Mouse (Mus musculus) kidney, postnatal 10 days (tissue): ENCODE measurements around the gene Tstd3.
"Not testable (repeated sequence)": the region's sequence is repeated elsewhere in the genome, so short reads cannot be mapped to it uniquely, and the experiment has no call there.

Source experiments
- DNase-seq: peaks from one replicate; pipeline ENCODE4 v3.0.0; 2021; ENCODE audit warnings: mixed read lengths

Tstd3 gene

DNA sequence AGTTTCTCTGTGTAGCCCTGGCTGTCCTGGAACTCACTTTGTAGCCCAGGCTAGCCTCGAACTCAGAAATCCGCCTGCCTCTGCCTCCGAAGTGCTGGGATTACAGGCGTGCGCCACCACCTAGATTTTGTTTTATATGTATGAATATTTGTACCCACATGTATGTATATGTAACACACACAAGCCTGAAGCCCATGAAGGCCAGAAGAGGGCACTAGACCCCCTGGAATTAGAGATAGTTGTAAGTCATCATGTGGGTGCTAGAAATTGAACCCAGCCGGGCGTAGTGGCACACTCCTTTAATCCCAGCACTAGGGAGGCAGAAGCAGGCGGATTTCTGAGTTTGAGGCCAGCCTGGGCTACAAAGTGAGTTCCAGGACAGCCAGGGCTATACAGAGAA lies 22.9 kb downstream of the Tstd3 start:
- DNase-seq, result not testable (repeated sequence)

DNA sequence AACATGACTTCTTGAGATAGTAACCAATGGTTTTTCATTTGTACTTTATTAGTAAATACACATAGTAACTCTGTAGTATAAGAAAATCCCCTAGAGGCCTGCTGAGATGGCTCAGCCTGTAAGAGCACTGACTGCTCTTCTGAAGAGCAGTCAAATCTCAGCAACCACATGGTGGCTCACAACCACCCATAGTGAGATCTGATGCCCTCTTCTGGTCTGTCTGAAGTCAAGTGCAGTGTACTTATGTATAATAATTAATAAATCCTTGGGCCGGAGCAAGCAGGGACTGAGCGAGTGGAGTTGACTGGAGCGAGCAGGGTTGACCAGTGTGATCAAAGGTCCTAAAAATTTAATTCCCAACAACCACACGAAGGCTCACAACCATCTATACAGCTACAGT lies 27.8 kb downstream of the Tstd3 start:
- DNase-seq, result no peak

DNA sequence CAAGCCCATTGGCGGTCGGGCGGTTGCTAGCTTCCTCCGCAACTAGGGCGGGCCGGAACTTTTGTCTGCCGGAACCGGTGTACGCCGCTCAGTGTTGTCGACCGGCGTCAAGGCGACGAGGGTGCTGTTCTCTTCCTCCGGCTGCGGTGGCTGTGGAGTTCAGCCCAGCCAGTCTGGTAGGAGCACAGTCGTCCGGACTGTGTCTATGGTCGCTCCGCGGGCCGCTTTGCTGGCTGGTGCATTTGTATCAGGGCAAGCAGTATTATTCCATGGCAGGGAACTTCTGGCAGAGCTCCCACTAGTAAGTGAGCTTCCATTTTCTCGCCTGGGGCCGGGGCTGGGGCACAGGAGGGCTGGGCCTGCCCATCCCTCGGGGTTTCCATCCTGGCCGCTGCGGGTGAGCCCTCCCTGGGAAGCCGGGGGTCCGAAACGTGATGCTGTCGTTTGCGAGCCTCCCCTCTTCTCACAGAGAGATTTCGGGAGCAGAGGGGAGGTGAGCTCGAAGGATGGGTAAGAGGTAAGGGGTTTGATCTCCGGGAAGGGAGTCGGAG lies 39.3 kb downstream of the Tstd3 start, which contains the start of gene Ccnc:
Gene Ccnc (plus strand): TSS at position 87 of the 551 bp plus-strand sequence.
- peak; percentile 94 for DNase-seq

DNA sequence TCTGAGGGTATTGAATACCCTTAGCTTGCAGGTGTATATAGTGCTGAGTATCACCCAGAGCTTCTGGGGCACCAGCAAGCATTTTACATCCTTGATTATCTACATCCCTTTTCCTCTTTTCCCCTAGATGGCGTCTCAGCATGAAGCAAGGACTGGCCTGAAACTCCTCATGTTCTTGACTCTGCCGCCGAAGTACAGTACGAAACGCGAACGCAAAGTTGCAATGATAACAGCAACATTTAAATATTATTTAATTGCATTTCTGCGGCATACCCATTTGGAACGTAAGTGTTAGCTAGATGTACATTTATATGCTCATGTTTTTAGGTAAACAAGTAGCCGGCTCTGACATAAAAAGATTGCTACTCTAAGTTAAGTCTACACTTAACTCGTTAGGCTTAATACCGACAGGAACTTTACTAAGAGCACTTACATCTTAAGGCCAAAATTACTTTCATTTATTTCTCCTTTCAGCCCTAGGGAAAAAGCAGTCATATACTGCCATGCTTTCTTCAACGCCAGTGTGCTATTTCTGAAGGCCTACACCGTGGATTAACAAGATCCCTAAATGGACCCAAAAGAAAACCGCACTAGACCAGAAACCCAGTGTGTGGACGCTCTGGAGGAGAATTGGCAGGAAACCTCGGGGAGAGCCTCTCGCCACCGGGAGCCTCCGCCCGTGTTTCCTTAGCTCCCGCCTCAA lies 39.9 kb downstream of the Tstd3 start:
- DNase-seq, result peak; percentile 42

DNA sequence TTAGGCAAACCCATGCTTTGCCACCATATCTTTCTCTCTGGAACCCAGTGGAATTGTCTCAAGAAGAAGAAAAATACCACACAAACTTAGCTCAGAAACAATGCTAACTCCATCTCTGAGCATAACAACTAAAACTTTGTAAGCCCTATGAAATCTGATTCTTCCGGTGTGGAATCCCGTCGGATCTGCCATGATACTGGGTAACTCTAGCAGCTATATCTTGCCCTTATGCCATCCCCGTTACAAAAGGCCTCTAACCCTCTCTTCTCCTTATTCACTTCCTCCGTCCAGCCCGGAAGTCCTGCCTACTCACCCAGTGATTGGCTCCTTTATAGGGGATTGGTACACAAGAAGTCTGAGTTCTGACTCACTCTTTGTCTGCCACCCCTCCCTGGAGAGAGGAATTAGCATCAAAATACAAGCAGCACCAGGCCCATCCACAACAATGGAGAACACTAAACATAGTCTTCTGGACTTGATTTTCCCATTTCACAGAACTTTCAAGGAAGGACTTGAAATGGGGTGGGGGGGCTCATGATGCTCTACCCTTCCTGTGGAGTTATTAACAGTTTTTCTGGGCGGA lies 44.2 kb downstream of the Tstd3 start:
- no peak for DNase-seq

DNA sequence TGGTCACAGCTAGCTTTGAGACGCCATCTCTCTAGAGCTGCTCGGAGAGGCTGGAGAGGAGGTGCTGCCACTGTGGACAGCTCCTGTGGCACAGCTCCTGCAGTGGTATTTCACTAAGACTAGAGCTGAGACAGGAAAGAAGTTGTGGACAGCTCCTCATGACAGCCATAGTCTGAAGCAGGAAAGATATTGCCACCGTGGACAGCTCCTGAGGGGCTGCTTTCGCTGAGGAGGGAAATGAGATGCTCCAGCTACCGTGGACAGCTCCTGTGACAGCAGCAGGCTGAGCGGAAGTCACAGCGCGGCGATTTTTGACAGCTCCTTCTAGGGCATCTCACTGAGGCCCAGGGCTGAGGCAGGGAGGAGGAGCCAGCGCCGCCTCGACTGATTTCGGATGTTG lies 54.9 kb downstream of the Tstd3 start:
- DNase-seq, result peak; percentile 95
